Mouse (Mus musculus) midbrain, embryonic 16.5 days (tissue): Measurements from ENCODE around the gene Ccdc57. TPM values are rescaled to one million over a fixed set of nuclear protein-coding genes. Genes with fewer than 3 reads are reported as not detected.

Experiments used
- ATAC-seq: fragments of 200-750 bp; cut with Nextera tagmentation; 2 replicates; pipeline ENCODE4 v1.8.0; 2017; ENCODE audit warnings: moderate TSS enrichment
- H3K27ac ChIP-seq: fragments of 300-500 bp; sonication (generic); 2 replicates; pipeline ENCODE4 v1.5.1; 2014; ENCODE audit warnings: mild to moderate bottlenecking, low read length, mixed read lengths
- H3K27me3 ChIP-seq: fragments of 300-500 bp; sonication (generic); 2 replicates; pipeline ENCODE4 v1.6.1; 2014; ENCODE audit warnings: low read depth, low read length, mixed read lengths; ENCODE audit not compliant: control insufficient read depth, insufficient read depth
- H3K36me3 ChIP-seq: fragments of 300-500 bp; sonication (generic); 2 replicates; pipeline ENCODE4 v1.6.1; 2014; ENCODE audit warnings: mild to moderate bottlenecking, low read length, moderate library complexity, mixed read lengths; ENCODE audit not compliant: control insufficient read depth, insufficient read depth
- H3K4me1 ChIP-seq: fragments of 300-500 bp; sonication (generic); 2 replicates; pipeline ENCODE4 v1.6.1; 2014; ENCODE audit warnings: mild to moderate bottlenecking, low read length, mixed read lengths; ENCODE audit not compliant: control insufficient read depth, insufficient read depth
- H3K4me2 ChIP-seq: fragments of 300-500 bp; sonication (generic); 2 replicates; pipeline ENCODE4 v1.6.1; 2014; ENCODE audit warnings: mild to moderate bottlenecking, low read length, mixed read lengths
- H3K4me3 ChIP-seq: fragments of 300-500 bp; sonication (generic); 2 replicates; pipeline ENCODE4 v1.5.1; 2014; ENCODE audit warnings: low read depth, mild to moderate bottlenecking, low read length, moderate library complexity, mixed read lengths
- H3K9ac ChIP-seq: fragments of 300-500 bp; sonication (generic); 2 replicates; pipeline ENCODE4 v1.6.1; 2014; ENCODE audit warnings: low read depth, low read length, mixed read lengths
- H3K9me3 ChIP-seq: fragments of 300-500 bp; sonication (generic); replicated peaks from 2 replicates; pipeline ENCODE4 v1.6.1; 2014; ENCODE audit warnings: mild to moderate bottlenecking, low read length, mixed read lengths; ENCODE audit not compliant: control insufficient read depth, poor library complexity, severe bottlenecking
- WGBS: fragments of 180-500 bp; shearing (Covaris S2); extraction: QIAGEN DNeasy Blood & Tissue Kit; methylation state at CpG from one replicate; pipeline ENCODE4 v1.1.7; 2014; 5-methylcytosine and 5-hydroxymethylcytosine counted together
- polyA plus RNA-seq: library from polyadenylated mRNA; unstranded; fragments of >200 nt; fragmentation: Nextera tagmentation; extraction: Ambion mirVana; gene quantifications from 2 replicates; pipeline ENCODE4 v1.2.1, GENCODE M21; 2015

Gene Ccdc57
- polyA plus RNA-seq, 1 experiment from 2014 or later: 7.1 TPM

DNA sequence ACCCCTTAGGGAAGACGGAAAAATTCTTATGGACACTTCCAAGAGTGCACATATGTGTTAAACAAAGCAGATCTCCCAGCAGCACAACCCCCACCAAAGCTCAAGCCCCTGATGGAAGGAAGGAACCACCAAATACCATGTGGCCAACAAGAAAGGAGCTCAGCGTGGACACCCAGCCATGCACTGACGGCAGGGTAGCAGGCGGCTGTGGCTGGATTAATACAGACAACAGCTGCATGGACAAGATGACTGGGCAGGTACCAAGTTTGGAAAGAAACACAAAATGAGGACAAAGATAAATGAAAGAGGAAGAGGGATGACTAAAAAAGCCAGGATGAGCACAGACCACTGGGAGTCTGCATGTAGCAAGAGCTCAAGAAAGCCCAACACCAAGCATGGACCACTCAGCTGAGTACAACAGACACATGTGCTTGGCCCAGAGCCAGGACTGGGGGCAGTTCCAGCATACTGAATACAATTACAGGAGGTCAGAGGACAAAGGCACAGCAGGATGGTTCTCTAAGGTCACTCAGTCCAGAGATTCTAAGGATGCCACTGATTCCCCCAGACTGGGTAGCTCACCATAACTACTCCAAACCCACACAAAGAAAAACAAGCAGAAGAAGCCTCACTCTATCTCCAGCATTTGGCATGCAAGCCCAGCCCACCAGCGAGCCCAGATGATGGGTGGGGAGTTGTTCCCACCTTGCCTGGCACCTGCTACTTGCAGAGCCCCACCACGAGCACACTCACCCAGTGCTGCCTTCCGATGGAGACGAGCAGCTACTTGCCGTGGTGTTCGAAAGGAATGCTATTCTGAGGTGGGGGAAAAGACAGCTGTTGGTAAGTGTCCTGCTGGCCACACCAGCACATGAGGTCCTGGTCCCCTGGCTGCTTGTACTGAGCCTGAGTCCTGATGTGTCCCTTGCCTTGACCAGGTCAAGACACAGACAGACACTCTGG is 31.8 kb upstream of the Ccdc57 start:
- no peak overlapping the region for H3K4me3 ChIP-seq
- no peaks in the 10 kb centered on the region for H3K27me3 ChIP-seq
- no peak overlapping the region for H3K27ac ChIP-seq
- no peak overlapping the region for H3K4me2 ChIP-seq
- no peaks in the 10 kb centered on the region for H3K4me1 ChIP-seq
- H3K36me3 ChIP-seq: peaks cover 61% of the 10 kb centered on the region
- no peak for ATAC-seq
- no peaks in the 10 kb centered on the region for H3K9me3 ChIP-seq
- 73% methylated on average over 10 of the region's 10 CpGs for WGBS
- no peak overlapping the region for H3K9ac ChIP-seq

DNA sequence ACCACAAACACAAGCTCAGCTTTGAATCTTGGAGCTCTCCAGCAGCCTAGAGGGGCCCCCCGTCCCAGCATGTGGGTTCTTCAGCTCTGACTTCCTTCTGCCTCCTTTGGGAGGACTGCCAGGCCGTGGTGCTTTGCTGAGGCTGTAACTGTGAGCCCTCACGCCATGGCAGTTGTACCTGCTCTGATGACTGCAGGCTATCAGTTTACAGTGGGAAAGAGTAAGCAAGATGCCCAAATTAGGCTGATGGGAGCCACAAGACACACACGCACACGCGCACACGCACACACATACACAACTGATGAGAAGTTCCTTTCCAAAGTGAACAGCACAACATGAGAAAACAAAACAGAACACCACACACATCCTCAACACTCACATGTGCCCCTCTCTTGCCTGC is 30.2 kb upstream of the Ccdc57 start:
- Histone ChIP-seq H3K27ac (no peak overlapping the region), H3K9ac (no peak overlapping the region), H3K4me1 (no peaks in the 10 kb centered on the region), H3K4me3 (no peak overlapping the region), H3K36me3 (peaks cover 53% of the 10 kb centered on the region), H3K27me3 (no peaks in the 10 kb centered on the region), H3K9me3 (no peaks in the 10 kb centered on the region), H3K4me2 (no peak overlapping the region)
- ATAC-seq: no peak
- 90% methylated on average over 7 of the region's 7 CpGs for WGBS

DNA sequence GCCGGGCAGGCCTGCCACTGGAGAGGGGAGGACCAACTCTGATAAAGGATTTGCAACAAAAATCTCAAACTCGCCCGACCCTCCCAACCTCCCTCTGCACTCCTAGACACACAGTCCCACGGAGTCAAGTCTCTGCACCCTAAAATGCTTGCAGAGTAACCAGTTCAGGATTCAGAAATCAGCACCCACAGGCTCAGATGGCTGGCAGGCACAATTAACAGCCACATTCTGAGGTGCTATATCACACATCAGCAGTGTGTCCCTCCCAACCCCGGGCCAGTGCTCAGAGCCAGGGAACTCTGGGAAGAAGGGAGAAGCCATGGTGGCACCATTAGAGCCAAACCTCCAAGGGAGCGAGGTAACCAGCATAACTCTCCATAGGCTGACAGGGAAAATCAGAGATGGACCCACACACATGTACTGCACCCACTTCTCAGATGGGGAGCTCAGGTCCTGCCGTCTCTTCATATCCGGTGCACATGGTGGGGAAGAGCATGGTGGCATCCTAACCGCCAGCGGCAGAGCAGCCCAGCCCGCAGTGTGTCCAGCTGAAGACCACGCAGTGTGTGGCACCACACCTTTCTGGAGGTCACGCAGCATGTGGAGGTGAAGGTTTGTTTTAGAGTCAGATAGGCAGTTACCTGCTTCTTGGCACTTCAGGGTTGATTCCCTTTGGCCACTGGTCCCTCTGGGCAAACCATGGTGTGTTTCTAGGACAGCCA is 29.5 kb upstream of the Ccdc57 start:
- ATAC-seq: no peak
- H3K4me3 ChIP-seq: no peak overlapping the region
- H3K27me3 ChIP-seq: no peaks in the 10 kb centered on the region
- no peaks in the 10 kb centered on the region for H3K4me1 ChIP-seq
- H3K9ac ChIP-seq: no peak overlapping the region
- H3K27ac ChIP-seq: no peak overlapping the region
- no peak overlapping the region for H3K4me2 ChIP-seq
- peaks cover 48% of the 10 kb centered on the region for H3K36me3 ChIP-seq
- no peaks in the 10 kb centered on the region for H3K9me3 ChIP-seq
- WGBS: 92% methylated on average over 13 of the region's 13 CpGs

DNA sequence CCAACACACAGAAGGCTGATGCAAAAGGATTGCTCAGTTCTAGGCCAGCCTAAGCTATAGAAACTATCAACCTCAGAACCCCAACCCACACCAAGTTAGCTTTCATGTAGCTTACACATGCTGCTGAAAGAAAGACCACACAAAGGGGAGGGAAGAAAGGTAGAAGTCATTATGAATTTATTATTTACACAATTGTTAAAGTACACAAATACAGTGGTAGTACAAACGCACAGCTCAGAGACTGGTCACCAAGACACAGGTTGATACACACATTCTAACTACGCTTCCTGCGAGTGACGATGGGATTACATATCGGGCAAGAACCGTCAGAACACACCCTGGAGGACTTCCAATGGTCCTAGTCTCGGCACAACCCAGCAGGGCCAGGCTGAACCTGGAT is 28.9 kb upstream of the Ccdc57 start:
- H3K36me3 ChIP-seq: peaks cover 48% of the 10 kb centered on the region
- 89% methylated on average over 7 of the region's 7 CpGs for WGBS
- no peak for ATAC-seq

DNA sequence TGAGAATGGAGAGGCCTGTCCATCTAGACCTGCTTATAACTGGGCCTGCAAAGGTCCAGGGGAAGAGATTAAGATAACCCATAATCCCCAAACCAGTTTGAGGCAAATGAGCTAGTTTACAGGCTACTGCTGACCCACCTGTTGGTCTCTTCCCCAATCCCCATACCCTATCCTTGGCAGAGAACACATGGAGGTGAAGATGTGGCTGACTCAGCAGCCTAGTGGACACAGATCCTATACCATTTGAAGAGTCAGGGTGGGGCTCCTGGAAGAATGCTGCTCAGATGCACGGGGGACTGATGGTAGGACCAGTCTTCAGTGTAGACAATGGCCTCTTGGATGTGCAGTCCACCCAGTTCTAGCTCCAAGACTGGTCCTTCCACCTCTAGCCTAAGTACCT is 27.6 kb upstream of the Ccdc57 start:
- H3K4me2 ChIP-seq: no peak overlapping the region
- no peaks in the 10 kb centered on the region for H3K27me3 ChIP-seq
- ATAC-seq: no peak
- no peaks in the 10 kb centered on the region for H3K9me3 ChIP-seq
- H3K4me3 ChIP-seq: no peak overlapping the region
- no peak overlapping the region for H3K27ac ChIP-seq
- WGBS: 53% methylated on average over 1 of the region's 1 CpGs
- no peaks in the 10 kb centered on the region for H3K4me1 ChIP-seq
- H3K9ac ChIP-seq: no peak overlapping the region
- peaks cover 38% of the 10 kb centered on the region for H3K36me3 ChIP-seq

More for the DNA sequence above, 28.9 kb upstream of the Ccdc57 start:
- Histone ChIP-seq H3K4me2 (no peak overlapping the region), H3K9me3 (no peaks in the 10 kb centered on the region), H3K27ac (no peak overlapping the region), H3K27me3 (no peaks in the 10 kb centered on the region), H3K9ac (no peak overlapping the region), H3K4me1 (no peaks in the 10 kb centered on the region), H3K4me3 (no peak overlapping the region)

DNA sequence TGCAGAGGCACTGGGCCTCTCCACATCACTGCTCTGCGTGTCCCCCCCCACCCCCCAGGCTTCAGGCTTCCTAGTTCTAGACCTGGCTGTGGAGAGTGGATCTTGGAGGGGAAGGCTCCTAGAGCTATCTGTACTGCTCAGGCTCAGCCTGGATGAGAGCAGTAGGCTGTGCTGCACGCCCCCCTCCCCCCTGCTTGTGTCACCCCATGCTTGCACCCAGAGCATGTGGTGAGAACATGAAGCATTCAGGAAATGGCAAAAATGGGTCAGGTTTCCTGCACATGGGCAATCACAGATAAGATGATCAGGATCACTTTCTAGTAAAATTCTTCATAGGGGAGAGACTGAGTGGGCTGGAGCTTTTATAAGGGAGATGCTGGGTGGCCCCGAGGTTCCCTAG is 26.9 kb upstream of the Ccdc57 start:
- H3K27ac ChIP-seq: no peak overlapping the region
- peaks cover 31% of the 10 kb centered on the region for H3K36me3 ChIP-seq
- 81% methylated on average over 3 of the region's 3 CpGs for WGBS

DNA sequence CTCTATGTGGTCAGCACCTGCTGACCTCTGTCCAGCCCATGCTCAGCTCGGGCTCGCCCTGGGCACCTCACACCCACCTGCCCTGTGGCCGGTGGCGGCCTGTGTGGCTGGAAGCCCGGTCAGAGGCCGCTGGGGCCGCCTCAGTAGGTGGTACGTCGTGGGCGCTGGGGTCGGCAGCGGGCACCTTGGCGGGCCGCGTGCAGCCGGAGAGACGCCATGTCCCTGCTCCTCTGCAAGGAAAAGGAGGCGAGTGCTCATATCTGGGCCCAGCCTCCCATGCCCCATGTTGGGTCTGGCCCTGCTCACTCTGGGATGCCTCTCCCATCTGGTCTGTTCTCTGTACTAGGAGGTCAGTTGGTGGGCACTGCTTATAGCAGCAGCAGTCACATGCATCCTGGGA is 26.4 kb upstream of the Ccdc57 start:
- Histone ChIP-seq H3K9me3 (no peaks in the 10 kb centered on the region), H3K9ac (no peak overlapping the region), H3K4me1 (no peaks in the 10 kb centered on the region), H3K4me2 (no peak overlapping the region), H3K27me3 (no peaks in the 10 kb centered on the region), H3K4me3 (no peak overlapping the region), H3K27ac (no peak overlapping the region), H3K36me3 (peaks cover 31% of the 10 kb centered on the region)
- ATAC-seq: no peak
- 87% methylated on average over 18 of the region's 18 CpGs for WGBS

More for the DNA sequence above, 26.9 kb upstream of the Ccdc57 start:
- Histone ChIP-seq H3K9me3 (no peaks in the 10 kb centered on the region), H3K4me3 (no peak overlapping the region), H3K27me3 (no peaks in the 10 kb centered on the region), H3K9ac (no peak overlapping the region), H3K4me1 (no peaks in the 10 kb centered on the region), H3K4me2 (no peak overlapping the region)
- no peak for ATAC-seq

DNA sequence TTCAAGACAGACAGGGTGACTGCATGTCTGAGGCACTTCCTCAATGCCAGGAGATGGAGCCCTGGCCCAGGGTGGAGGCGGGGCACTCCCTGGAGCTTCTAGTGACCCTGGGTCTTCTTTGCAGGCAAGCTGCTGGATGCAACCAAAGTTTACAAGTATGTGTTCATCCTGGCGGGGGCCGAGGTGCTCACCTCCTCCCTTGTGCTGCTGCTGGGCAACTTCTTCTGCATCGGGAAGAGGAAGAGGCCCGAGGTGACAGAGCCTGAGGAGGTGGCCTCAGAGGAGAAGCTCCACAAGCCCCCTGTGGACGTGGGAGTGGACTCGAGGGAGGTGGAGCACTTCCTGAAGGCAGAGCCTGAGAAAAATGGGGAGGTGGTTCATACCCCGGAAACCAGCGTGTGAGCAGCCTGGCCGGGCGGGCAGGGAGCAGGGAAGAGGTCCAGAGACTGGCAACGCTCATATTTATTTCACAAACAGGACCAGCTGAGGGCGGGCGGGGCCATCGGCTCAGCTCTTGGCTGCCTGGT is 25.1 kb upstream of the Ccdc57 start:
- Histone ChIP-seq H3K36me3 (peaks cover 21% of the 10 kb centered on the region), H3K4me2 (no peak overlapping the region), H3K27ac (no peak overlapping the region), H3K4me1 (no peaks in the 10 kb centered on the region), H3K27me3 (no peaks in the 10 kb centered on the region), H3K9ac (no peak overlapping the region), H3K9me3 (no peaks in the 10 kb centered on the region), H3K4me3 (no peak overlapping the region)
- no peak for ATAC-seq
- 79% methylated on average over 15 of the region's 15 CpGs for WGBS

DNA sequence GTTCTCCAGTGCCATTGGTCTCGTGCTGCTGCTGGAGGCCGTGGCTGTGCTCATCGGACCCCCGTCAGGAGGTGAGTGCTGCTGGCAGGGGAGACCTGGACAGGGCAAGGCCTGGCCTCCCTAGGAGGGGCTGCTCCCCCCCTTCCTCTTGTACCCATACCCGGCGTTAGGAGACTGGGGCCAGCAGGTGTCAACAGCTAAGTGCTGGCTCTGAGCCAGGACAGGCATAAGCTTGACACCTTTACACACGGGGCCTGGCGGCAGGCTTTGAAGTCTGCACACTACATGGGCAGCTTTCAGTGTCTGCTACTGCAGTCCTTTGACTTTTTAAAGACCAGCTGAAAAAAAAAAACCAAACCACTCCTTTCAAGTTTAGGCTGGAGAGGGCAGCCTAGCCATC is 24.4 kb upstream of the Ccdc57 start:
- H3K9me3 ChIP-seq: no peaks in the 10 kb centered on the region
- no peak overlapping the region for H3K4me2 ChIP-seq
- 74% methylated on average over 8 of the region's 8 CpGs for WGBS
- H3K4me3 ChIP-seq: no peak overlapping the region
- no peak overlapping the region for H3K27ac ChIP-seq
- H3K9ac ChIP-seq: no peak overlapping the region
- H3K36me3 ChIP-seq: peaks cover 14% of the 10 kb centered on the region
- ATAC-seq: no peak
- H3K27me3 ChIP-seq: no peaks in the 10 kb centered on the region
- H3K4me1 ChIP-seq: no peaks in the 10 kb centered on the region
